Mouse (Mus musculus): ENCODE data around the gene Arhgap10.

GRCm38 (mm10) chr8:77209297-77209696, 308.5 kb downstream of the Arhgap10 start:
- TF ChIP-seq CEBPB (IDR thresholded peaks at IDR 0.05; ENCODE audit: low read depth), result no peak
- TF ChIP-seq CTCF (IDR thresholded peaks at IDR 0.05; ENCODE audit: control insufficient read depth, insufficient read depth, insufficient read length), result no peak
- no peak for TF ChIP-seq MYOD1 (IDR thresholded peaks at IDR 0.05; ENCODE audit: control insufficient read depth, insufficient read length, low read depth)
- no peak for TF ChIP-seq MAX (IDR thresholded peaks at IDR 0.05)
- no peak for TF ChIP-seq USF1 (IDR thresholded peaks at IDR 0.05; ENCODE audit: low read depth)
- no peak for TF ChIP-seq MYOG (IDR thresholded peaks at IDR 0.05; ENCODE audit: control insufficient read depth, extremely low read depth, insufficient read length)
